Mouse (Mus musculus) small intestine, adult 2 months (tissue): Measurements from ENCODE around the gene Rap1gds1.

Source experiments
- CTCF ChIP-seq: fragments of 200-500 bp; IDR thresholded peaks from 2 replicates; pipeline ENCODE4 v1.5.1; 2012; ENCODE audit warnings: low read depth, mild to moderate bottlenecking, control low read depth, inconsistent platforms, low read length, moderate library complexity, mixed read lengths; ENCODE audit not compliant: insufficient replicate concordance, insufficient read length; ENCODE audit errors: extremely low read depth
- POLR2A ChIP-seq: fragments of 200-500 bp; IDR thresholded peaks from 2 replicates; pipeline ENCODE4 v1.6.1; 2012; ENCODE audit warnings: low read depth, mild to moderate bottlenecking, control low read depth, inconsistent platforms, low read length, moderate library complexity

GRCm38 (mm10) chr3:139069539-139069938 is 5.5 kb downstream of the Rap1gds1 start:
- no peak for TF ChIP-seq POLR2A
- TF ChIP-seq CTCF: no peak
